Mouse (Mus musculus) regulatory T cell (primary cell): ENCODE results near the gene Cd276.

ENCODE experiments used
- in situ Hi-C: fragments of 300-600 bp; cut with MboI, MseI; formaldehyde crosslinking; loops from one replicate; pipeline ENCODE4 v1.15.1; 2025; ENCODE audit warnings: high pct_unique_total_duplicates

Gene Cd276

GRCm38 (mm10) chr9:58517866-58518750 is 37.1 kb downstream of the Cd276 start:
- in situ Hi-C loops = no loop called here

DNA sequence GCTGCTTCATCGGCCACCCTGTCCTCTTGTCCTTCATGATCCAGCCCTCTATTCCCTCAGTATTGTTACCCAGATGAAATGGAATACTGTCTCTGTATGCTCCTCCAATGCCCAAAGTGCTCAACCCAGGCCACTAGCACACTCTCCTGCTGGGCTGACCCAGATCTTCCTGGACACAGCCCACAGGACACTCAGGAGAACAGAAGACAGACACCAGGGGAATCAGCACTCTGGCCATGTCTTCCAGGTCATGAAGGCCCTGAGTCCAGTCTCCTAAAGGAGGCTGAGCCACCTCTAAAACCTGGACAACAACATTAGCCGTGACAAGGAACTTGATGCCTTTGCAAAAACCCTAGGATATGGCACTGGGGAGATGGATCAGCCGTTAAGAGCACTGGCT is 38.8 kb downstream of the Cd276 start:
- in situ Hi-C loops = no loop called here

DNA sequence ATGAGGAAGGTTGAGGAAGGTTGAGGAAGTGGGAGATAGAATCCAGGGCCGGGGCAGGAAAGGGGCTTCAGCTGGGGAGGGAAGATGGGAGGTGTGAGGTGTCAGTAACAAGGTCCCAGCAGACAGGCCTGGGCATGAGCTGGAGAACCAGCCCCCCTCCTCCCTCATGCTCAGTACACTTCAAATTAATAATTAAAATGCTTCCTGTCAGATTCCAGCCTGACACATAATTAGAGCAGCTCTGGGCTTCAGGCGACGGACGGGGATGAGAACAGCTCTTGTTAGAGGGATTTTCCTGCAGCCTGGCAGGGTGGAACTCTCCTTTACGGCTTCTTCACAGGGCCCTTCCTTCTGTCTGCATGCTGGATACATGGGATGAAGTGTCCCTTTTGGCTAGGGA is 41.5 kb downstream of the Cd276 start:
- in situ Hi-C loops = no loop called here

DNA sequence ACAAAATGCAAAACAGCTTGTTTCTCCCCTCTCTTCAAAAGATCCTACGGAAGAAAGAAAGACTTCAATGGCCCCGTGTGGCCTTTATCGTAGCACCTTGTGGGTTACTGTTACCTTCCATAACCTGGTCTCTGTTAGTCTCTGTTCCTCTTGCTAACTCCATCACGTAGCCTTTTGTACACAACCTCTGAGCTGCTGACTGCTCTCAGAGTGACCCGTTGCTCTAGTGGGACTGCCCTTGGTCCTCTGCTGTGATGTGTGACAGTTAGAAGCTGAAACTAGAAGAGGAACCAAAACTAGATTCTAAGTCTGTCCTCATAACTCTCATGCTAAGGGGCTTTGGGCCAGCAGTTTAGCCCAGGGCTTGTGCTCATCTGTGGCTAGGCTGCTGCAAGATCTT is 44.8 kb downstream of the Cd276 start:
- in situ Hi-C loops = no loop called here

- in situ Hi-C loops = no loop called here
Observed at GRCm38 (mm10) chr9:58507216-58508005, 47.8 kb downstream of the Cd276 start.

DNA sequence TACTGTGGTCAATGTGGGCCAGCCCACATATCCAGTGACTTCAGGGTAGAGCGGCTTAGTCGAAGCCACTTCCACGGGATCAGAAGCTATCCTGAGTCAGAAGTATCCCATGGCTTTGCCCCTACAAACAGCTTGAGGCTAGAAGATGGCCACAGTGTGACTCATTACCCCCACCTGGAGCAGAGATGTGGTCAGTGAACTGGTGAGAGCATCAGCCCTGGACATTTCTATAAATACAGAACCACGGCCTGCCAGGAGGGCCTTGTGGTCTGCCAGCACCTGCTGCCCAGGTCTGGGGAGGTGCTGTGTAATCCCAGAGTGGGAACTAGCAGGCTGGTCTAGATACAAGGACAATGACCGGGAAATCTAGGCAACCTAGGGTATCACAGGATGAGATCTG is 54.3 kb downstream of the Cd276 start:
- in situ Hi-C loops = no loop called here

- in situ Hi-C loops = no loop called here
Observed at GRCm38 (mm10) chr9:58497942-58498341, 57.3 kb downstream of the Cd276 start.

- in situ Hi-C loops = no loop called here
Observed at GRCm38 (mm10) chr9:58496470-58497182, 58.6 kb downstream of the Cd276 start.

DNA sequence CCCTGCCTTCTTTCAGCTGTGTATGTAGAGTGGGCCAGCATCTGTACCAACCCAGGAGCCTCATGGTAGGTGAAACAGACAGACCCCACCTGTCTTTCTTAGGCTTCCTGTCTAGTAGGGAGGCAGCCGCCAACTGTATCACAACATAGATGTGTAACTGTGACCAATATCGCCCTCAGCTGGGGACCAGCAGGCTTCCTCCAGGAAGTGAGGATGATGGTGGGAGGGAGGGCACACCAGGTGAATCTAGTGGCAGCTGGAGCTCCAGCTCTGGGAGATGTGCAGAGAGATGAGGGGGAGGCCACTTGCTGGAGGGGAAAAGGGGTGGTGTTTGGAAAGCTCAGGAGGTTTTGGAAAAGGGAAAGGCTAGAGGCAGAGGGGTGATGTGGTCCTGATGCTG is 60.2 kb downstream of the Cd276 start:
- in situ Hi-C loops = no loop called here

GRCm38 (mm10) chr9:58490391-58490790 is 64.8 kb downstream of the Cd276 start:
- in situ Hi-C loops = no loop called here

DNA sequence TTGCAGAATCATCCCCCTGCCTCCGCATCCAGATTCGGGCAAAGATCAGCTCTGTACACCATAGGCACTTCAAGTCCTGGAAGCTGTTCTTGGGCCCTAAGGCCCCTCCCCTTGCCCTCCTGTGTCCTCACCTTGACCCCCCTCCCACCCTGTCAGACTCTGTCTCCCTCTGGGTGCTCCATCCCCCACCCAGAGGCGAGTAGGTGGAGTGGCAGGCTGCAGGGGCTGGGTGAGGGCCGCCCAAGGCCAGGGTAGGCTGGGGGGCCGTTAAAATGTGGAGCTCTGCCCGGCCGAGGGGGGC is 65.4 kb downstream of the Cd276 start:
- in situ Hi-C loops = no loop called here

GRCm38 (mm10) chr9:58489133-58489864 is 65.9 kb downstream of the Cd276 start:
- in situ Hi-C loops = no loop called here

GRCm38 (mm10) chr9:58487851-58488801 is 67.1 kb downstream of the Cd276 start, which contains the start of gene Insyn1:
Gene Insyn1 (plus strand): TSS chr9:58488603.
- in situ Hi-C loops = no loop called here

- in situ Hi-C loops = no loop called here
Observed at GRCm38 (mm10) chr9:58487076-58487475, 68.2 kb downstream of the Cd276 start.
